Mouse (Mus musculus): ENCODE data around the gene Pi4k2a. TPM values are rescaled to one million over a fixed set of nuclear protein-coding genes. Genes with fewer than 3 reads are reported as not detected.

Gene Pi4k2a
- polyA plus RNA-seq, 1 experiment from 2014 or later = 39.4 TPM

DNA sequence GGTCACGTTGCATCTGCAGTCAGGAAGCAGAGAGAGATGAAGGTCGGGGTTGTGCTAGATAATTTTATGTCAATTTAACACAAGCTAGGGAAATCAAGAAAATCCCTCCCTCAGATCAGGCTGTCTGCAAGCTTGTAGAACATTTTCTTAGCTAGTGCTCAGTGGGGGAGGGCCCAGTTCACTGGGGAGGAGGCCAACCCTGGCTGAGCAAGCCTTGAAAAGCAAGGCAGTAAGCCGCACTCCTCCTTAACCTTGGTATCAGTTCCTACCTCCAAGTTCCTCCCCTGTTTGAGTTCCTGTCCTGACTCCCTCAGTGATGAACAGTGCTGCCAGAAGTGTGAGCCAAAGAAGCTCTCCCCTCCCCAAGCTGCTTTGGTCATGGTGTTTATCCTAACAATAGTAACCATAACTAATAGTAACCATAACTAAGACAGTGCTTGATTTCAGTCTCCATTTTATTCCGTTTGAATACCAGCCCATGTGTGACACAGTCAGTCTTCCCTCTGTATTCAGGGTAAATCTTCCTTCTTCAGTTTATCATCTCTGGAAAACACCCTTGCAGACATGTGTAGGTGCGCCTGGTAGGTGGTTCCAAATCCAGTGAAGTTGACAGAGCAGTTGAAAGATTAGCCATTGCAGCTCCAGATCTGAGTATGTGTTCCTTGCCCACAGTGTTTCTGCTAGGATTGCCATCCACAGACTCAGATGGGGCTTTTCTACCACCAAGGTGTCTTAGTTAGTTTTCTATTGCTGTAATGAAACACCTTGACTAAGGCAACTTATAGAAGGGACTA, 49.7 kb downstream of the Pi4k2a start:
- Histone ChIP-seq H3K4me2 (replicated peaks) (no peak overlapping the region), H3K27me3 (peaks cover 4% of the 10 kb centered on the region; the same call in 1 of the 2 replicates), H3K4me1 (peaks cover 4% of the 10 kb centered on the region; the same call in 1 of the 2 replicates), H3K9ac (no peak overlapping the region), H3K4me3 (no peak overlapping the region), H3K36me3 (no peaks in the 10 kb centered on the region), H3K27ac (no peak overlapping the region), H3K9me3 (replicated peaks) (no peaks in the 10 kb centered on the region)
- WGBS = 86% methylated on average over 5 of the region's 5 CpGs
- no peak for ATAC-seq (ENCODE audit: low FRiP score)

DNA sequence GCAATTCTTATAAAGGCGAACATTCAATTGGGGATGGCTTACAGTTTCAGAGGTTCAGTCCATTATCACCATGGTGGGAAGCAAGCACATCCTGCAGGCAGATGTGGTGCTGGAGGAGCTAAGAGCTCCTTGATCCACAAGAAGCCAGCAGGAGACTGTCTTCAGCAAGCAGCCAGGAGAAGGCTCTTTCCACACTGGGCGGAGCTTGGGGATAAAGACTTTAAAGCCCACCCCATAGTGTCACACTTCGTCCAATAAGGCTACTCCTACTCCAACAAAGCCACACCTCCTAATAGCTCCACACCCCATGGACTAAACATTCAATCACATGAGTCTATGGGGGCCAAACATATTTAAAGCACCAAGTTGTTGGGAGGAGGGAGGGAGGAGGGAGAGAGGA, 51.7 kb downstream of the Pi4k2a start:
- Histone ChIP-seq H3K9ac (no peak overlapping the region), H3K27ac (no peak overlapping the region), H3K9me3 (replicated peaks) (no peaks in the 10 kb centered on the region), H3K4me1 (peaks cover 1% of the 10 kb centered on the region; the same call in 1 of the 2 replicates), H3K36me3 (no peaks in the 10 kb centered on the region), H3K4me3 (no peak overlapping the region), H3K4me2 (replicated peaks) (no peak overlapping the region), H3K27me3 (peaks cover 21% of the 10 kb centered on the region)
- WGBS = 69% methylated on average over 3 of the region's 3 CpGs
- ATAC-seq (ENCODE audit: low FRiP score) = no peak

GRCm38 (mm10) chr19:42142757-42143156, 52.5 kb downstream of the Pi4k2a start:
- Histone ChIP-seq H3K4me1 (peaks cover 2% of the 10 kb centered on the region; the same call in 1 of the 2 replicates), H3K4me3 (no peak overlapping the region), H3K27me3 (peaks cover 23% of the 10 kb centered on the region), H3K9me3 (replicated peaks) (no peaks in the 10 kb centered on the region), H3K4me2 (replicated peaks) (no peak overlapping the region), H3K9ac (no peak overlapping the region), H3K36me3 (no peaks in the 10 kb centered on the region), H3K27ac (no peak overlapping the region)
- 72% methylated on average over 2 of the region's 2 CpGs for WGBS
- no peak for ATAC-seq (ENCODE audit: low FRiP score)

DNA sequence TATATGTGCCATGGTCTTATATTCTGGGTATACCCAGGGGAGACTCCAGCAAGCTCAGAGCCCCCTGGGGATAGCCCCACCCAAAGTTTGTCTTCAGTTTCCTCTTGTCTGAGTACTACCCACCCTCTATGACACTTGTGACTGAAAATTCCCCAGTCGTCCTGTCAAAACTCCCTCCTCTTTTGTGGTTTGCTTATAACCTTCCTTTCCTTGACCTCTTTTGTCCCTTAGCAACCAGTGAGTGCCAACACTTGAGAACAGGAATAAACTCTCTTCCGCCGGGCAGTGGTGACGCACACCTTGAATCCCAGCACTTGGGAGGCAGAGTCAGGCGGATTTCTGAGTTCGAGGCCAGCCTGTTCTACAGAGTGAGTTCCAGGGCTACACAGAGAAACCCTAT, 53.8 kb downstream of the Pi4k2a start:
- 58% methylated on average over 6 of the region's 6 CpGs for WGBS
- peaks cover 35% of the 10 kb centered on the region for H3K27me3 ChIP-seq
- no peak overlapping the region for H3K4me3 ChIP-seq

GRCm38 (mm10) chr19:42144541-42145167, 54.4 kb downstream of the Pi4k2a start:
- Histone ChIP-seq H3K27me3 (peaks cover 41% of the 10 kb centered on the region), H3K4me2 (replicated peaks) (no peak overlapping the region), H3K27ac (no peak overlapping the region), H3K4me1 (peaks cover 18% of the 10 kb centered on the region), H3K9me3 (replicated peaks) (no peaks in the 10 kb centered on the region), H3K9ac (no peak overlapping the region), H3K4me3 (no peak overlapping the region), H3K36me3 (no peaks in the 10 kb centered on the region)
- 32% methylated on average over 8 of the region's 8 CpGs for WGBS
- no peak for ATAC-seq (ENCODE audit: low FRiP score)

More for the DNA sequence above, 53.8 kb downstream of the Pi4k2a start:
- H3K36me3 ChIP-seq = no peaks in the 10 kb centered on the region
- H3K4me1 ChIP-seq = peaks cover 15% of the 10 kb centered on the region
- no peak overlapping the region for H3K9ac ChIP-seq
- no peak overlapping the region for H3K27ac ChIP-seq
- no peak for ATAC-seq (ENCODE audit: low FRiP score)
- no peaks in the 10 kb centered on the region for H3K9me3 ChIP-seq (replicated peaks)
- H3K4me2 ChIP-seq (replicated peaks) = no peak overlapping the region

- Histone ChIP-seq H3K36me3 (no peaks in the 10 kb centered on the region), H3K9ac (no peak overlapping the region), H3K27ac (no peak overlapping the region), H3K4me1 (peaks cover 21% of the 10 kb centered on the region), H3K4me2 (replicated peaks) (no peak overlapping the region), H3K27me3 (peaks cover 43% of the 10 kb centered on the region), H3K4me3 (no peak overlapping the region), H3K9me3 (replicated peaks) (no peaks in the 10 kb centered on the region)
- 75% methylated on average over 4 of the region's 4 CpGs for WGBS
- no peak for ATAC-seq (ENCODE audit: low FRiP score)
Observed at GRCm38 (mm10) chr19:42145210-42145609, 54.9 kb downstream of the Pi4k2a start.

- peaks cover 21% of the 10 kb centered on the region for H3K4me1 ChIP-seq
- peaks cover 43% of the 10 kb centered on the region for H3K27me3 ChIP-seq
- H3K4me2 ChIP-seq (replicated peaks) = no peak overlapping the region
- H3K9ac ChIP-seq = no peak overlapping the region
- H3K9me3 ChIP-seq (replicated peaks) = no peaks in the 10 kb centered on the region
- H3K4me3 ChIP-seq = no peak overlapping the region
- no peak overlapping the region for H3K27ac ChIP-seq
- ATAC-seq (ENCODE audit: low FRiP score) = no peak
- H3K36me3 ChIP-seq = no peaks in the 10 kb centered on the region
- 93% methylated on average over 2 of the region's 2 CpGs for WGBS
Observed at GRCm38 (mm10) chr19:42145731-42146130, 55.5 kb downstream of the Pi4k2a start.

GRCm38 (mm10) chr19:42146276-42147010, 56.2 kb downstream of the Pi4k2a start:
- no peak for ATAC-seq (ENCODE audit: low FRiP score)
- H3K27me3 ChIP-seq = peaks cover 43% of the 10 kb centered on the region
- H3K4me3 ChIP-seq = 0 out of 2 replicates have a peak overlapping the region, but pooled peaks have one; percentile 60
- peak overlapping the region; percentile 79; the same call in 1 of the 2 replicates for H3K4me2 ChIP-seq (replicated peaks)
- no peaks in the 10 kb centered on the region for H3K36me3 ChIP-seq
- H3K9ac ChIP-seq = peak overlapping the region; percentile 75
- H3K9me3 ChIP-seq (replicated peaks) = no peaks in the 10 kb centered on the region
- 92% methylated on average over 9 of the region's 9 CpGs for WGBS
- 0 out of 2 replicates have a peak overlapping the region, but pooled peaks have one; percentile 40 for H3K27ac ChIP-seq
- peaks cover 21% of the 10 kb centered on the region for H3K4me1 ChIP-seq

DNA sequence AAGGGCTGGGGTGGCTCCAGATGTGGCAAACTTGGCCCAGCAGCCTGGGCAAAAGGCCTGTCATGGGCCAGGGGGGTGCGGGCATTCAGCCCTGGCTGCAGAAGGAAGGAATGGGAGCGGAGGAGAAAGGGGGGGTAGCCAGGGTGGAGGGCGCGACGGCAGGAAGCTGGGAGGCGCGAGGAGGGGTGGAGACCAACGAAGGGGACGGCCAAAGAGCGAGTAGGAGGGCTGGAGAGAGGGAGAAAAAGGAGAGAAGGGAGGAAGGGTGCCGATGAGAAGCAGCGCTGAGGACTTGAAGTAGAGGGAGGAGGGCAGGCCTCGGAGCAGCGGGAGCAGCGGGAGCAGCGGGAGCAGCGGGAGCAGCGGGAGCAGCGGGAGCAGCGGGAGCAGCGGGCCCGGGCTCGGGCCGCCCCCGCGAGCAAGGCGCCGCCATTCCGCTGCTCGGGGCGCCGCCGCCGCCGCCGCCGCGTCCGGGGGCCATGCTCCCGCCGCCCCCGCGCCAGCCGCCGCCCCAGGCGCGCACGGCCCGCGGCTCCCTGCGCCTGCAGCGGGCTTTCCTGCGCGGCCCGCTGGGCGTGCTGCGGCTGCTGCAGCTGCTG, 57.0 kb downstream of the Pi4k2a start, which contains the start of gene Marveld1:
TSS of gene Marveld1 (plus strand) at position 231 of the 599 bp plus-strand sequence.
- H3K4me2 ChIP-seq (replicated peaks) = peak within 1 kb of the TSS; percentile 79
- WGBS = under 1% methylated on average over 38 of the region's 57 CpGs
- peaks cover 21% of the 10 kb centered on the region for H3K4me1 ChIP-seq
- no peaks in the 10 kb centered on the region for H3K9me3 ChIP-seq (replicated peaks)
- no peaks in the 10 kb centered on the region for H3K36me3 ChIP-seq
- peaks cover 43% of the 10 kb centered on the region for H3K27me3 ChIP-seq
- ATAC-seq (ENCODE audit: low FRiP score) = peak; percentile 28; the same call in 1 of the 2 replicates
- peak within 1 kb of the TSS; percentile 60 for H3K4me3 ChIP-seq
- peak within 1 kb of the TSS; percentile 62 for H3K27ac ChIP-seq
- peak within 1 kb of the TSS; percentile 75 for H3K9ac ChIP-seq

GRCm38 (mm10) chr19:42147769-42148568, 57.7 kb downstream of the Pi4k2a start:
- no peaks in the 10 kb centered on the region for H3K9me3 ChIP-seq (replicated peaks)
- under 1% methylated on average over 63 of the region's 63 CpGs for WGBS
- H3K27ac ChIP-seq = peak overlapping the region; percentile 62

GRCm38 (mm10) chr19:42148569-42148860, 58.2 kb downstream of the Pi4k2a start:
- 18% methylated on average over 7 of the region's 7 CpGs for WGBS
- Histone ChIP-seq H3K36me3 (no peaks in the 10 kb centered on the region), H3K27ac (no peak overlapping the region), H3K4me3 (peak overlapping the region; percentile 60), H3K27me3 (peaks cover 43% of the 10 kb centered on the region), H3K4me1 (peaks cover 21% of the 10 kb centered on the region), H3K9me3 (replicated peaks) (no peaks in the 10 kb centered on the region), H3K9ac (peak overlapping the region; percentile 75), H3K4me2 (replicated peaks) (peak overlapping the region; percentile 79)
- ATAC-seq (ENCODE audit: low FRiP score) = 0 out of 2 replicates have a peak, but pooled peaks have one; percentile 29

More at GRCm38 (mm10) chr19:42147769-42148568, 57.7 kb downstream of the Pi4k2a start:
- H3K9ac ChIP-seq = peak overlapping the region; percentile 75
- H3K4me2 ChIP-seq (replicated peaks) = peak overlapping the region; percentile 79
- peaks cover 21% of the 10 kb centered on the region for H3K4me1 ChIP-seq
- ATAC-seq (ENCODE audit: low FRiP score) = peak; percentile 36; the same call in 1 of the 2 replicates
- H3K4me3 ChIP-seq = peak overlapping the region; percentile 60
- peaks cover 43% of the 10 kb centered on the region for H3K27me3 ChIP-seq
- H3K36me3 ChIP-seq = no peaks in the 10 kb centered on the region

Measured in hindbrain, embryonic 12.5 days (tissue).